Mouse (Mus musculus) activated CD4-positive, CD25-positive, alpha-beta regulatory T cell (primary cell): ENCODE results near the gene Cass4. TPM values are rescaled to one million over a fixed set of nuclear protein-coding genes. Genes with fewer than 3 reads are reported as not detected.

Source experiments
- polyA plus RNA-seq, 2 experiments: library from polyadenylated mRNA; unstranded; fragments of 100-300 nt; shearing (Covaris generic); gene quantifications; one replicate each; pipeline ENCODE4 v1.2.1; 2017

Cass4 gene
- polyA plus RNA-seq: 1 to 10 TPM; 2.9 to 9.8 TPM

DNA sequence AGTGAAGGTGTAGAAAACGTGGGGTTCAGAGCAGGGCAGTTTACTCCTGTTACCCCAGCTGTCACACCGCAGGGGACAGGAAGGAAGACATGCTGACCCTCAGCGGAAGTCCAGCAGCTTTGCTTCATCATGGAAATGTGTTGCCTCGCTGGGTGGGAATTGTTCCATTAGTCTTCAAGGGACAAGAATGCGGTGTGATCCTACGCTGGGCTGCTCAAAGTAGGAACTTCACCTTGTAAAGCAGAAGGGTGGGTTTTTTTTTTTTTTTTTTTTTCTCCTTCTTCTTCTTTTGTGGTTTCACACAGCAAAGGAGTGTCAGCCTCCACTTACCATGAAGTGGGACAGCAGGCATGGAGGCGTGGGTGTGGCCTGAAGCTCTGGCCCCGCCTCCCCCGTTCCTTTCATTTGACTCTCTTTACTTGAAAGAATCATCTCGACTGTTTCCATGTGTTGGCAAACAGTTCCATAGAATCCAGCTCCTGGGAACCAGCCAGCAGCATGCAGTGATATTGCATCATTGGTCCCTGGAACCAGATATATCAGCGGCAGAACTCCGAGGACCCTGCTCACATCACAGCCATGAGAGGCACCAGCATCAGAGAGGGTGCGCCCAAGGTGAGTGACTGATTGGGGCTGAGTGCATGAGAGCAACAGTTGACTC, at the start of gene Cass4:
Cass4 (plus strand) TSS at position 404 of the 661 bp plus-strand sequence.

DNA sequence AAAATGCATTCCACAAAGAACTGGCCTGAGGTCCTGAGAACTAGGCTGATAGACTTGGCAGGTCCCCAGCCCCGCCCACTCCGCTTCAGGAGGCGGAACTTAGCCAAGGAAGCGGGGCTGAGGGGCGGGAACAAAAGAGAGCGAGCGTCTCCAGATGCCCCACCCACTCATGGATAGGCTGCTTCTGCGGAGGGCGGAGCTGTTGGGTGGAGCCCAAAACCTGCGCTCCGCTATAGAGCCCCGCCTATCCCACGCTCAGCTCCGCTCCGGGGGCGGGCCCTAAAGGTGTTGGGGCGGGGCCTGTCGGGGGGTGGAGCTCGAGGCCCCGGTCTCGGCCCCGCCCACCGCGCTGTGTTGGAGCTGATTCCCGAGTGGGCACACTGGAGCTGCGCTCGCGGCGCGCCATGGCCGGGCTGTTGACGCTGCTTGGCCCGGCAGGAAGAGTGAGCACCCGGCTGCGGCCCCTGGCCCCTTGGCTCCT, 48.3 kb upstream of the Cass4 start, which contains the start of gene Fam210b:
Fam210b (plus strand) TSS at position 308 of the 481 bp plus-strand sequence.

DNA sequence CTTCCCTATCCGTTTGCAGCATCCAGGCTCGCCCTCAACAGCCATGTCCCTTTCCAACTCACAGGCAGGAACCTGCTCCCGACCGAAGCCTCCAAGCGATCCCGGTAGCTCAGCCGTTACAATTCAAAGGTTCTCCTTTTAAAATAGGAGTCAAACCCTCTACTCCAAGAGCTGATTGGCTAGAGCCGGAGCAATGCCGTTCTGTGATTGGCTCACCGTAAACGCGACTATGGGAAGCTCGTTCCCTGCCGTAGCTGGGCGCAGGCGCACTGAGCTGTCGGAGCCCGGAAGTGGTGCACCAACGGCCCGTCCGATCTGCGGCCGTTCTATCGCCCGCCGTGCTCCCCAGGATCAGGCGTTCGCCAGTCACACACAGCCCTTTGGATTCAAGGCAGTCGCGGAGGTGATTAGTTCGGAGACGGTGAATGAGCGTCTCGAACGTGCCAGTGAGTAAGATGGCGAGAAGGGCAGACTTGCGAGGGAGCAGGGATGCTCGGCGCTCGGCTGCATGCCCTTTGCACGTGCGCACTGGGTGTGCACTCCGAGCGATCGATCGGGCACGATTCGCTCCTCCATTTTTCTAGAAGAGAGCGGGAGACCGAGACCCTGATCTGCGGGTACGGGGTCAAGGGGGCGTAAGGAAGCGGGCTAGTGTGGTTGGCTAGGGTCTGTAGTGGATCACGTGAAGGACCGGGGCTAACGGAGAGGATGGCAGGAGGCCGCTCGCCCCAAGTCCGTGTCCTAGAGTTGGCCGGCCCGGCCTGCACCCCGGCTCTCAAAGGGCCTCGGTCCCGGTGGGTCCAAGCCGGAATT, 23.0 kb upstream of the Cass4 start, which contains the start of the genes Aurka and Cstf1:
Aurka (minus strand) TSS at position 125 of the 813 bp plus-strand sequence.
Cstf1 (plus strand) TSS at position 271 of the 813 bp plus-strand sequence.

DNA sequence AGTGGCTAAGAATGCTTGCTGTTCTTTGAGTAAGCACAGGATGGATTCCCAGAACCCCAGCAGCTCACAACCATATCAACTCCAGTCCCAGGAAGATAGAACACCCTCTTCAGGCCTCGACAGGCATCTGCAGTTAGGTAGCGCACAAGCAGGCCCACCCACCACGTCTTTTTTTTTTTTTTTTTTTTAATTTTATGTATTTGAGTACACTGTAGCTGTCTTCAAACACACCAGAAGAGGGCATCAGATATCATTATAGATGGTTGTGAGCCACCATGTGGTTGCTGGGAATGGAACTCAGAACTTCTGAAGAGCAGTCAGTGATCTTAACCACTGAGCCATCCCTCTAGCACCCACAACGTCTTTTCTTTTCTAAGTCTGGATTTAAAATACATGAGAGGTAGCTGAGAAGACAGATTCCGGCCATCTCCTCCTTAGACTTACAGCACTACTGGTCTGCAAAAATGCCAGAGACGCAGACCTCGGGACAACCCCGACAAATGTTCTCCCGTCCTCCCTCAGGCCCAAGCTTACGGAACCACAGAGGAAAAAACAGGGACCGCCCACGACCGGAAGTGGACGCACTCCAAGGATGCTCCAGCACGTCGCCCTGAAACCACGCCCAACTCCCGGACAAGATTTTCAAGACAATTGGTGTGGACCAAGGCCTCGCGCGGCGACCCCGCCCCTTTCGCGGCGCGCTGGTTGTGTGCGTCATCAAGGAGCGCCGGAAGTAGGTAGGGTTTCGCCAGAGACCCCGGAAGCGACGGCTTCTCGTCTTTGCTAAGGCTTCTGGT, 46.4 kb downstream of the Cass4 start, which contains the start of gene Rtf2:
Rtf2 (plus strand) TSS at position 714 of the 797 bp plus-strand sequence.

DNA sequence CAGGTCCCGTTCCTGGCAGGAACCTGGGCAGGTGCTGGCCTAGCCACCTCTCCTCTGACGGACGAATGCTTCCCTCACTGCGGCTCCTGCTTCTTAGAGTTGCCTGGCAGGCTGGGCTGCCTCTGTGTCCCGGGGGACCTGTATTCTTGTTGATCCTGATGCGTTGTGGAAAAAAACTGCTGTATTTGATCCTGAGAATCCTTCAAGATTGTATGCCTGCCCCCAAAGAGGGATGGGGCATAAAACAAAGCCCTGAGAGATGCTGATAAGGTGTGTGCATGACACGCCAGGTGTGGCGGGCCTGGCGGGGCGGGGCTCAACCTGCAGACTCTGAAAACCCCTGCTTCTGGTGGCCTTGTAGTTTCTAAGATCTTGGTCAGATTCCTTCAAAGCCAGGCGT, 64.9 kb downstream of the Cass4 start, which contains the start of gene Gcnt7:
Gcnt7 (minus strand) TSS at position 101 of the 400 bp plus-strand sequence.

DNA sequence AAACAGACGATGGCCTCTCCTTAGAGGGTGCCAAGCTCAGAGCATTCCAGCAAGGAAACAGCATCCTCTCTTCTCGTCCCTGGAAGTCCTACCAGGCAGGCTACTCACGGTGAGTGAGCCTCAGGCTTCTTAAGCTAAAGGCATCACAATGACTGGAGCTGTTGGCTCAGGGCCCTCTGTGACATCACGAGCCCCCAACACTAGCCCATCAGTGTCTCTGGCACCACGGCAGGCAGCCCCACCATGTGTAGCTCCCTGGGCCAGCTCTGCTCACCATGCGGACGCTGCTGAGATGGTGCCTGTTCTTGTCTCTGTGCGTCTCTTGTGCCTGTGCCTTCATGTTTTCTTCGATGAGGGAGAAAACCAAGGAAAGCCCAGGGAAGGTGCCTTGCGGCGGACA, 78.7 kb downstream of the Cass4 start, which contains the start of gene Fam209:
Fam209 (plus strand) TSS at position 203 of the 400 bp plus-strand sequence.

Other genes with a start within 250 kb of the Cass4 start
- under 1 TPM in 1 of 2 experiments, not detected in 1; 0.15 TPM for gene Mc3r, start 145.3 kb upstream of the Cass4 start, polyA plus RNA-seq
- 10 to 100 TPM; 11.8 to 17.6 TPM for gene Fam210b, start 48.2 kb upstream of the Cass4 start, polyA plus RNA-seq
- gene Aurka, start 23.3 kb upstream of the Cass4 start, polyA plus RNA-seq: 1 to 10 TPM; 9.5 to 9.7 TPM
- gene Cstf1, start 23.1 kb upstream of the Cass4 start, polyA plus RNA-seq: 10 to 100 TPM; 30.5 to 33.7 TPM
- gene Rtf2, start 46.8 kb downstream of the Cass4 start, polyA plus RNA-seq: 100 to 1,000 TPM; 123 to 138 TPM
- 1 to 10 TPM; 3.1 to 3.4 TPM for gene Gcnt7, start 64.8 kb downstream of the Cass4 start, polyA plus RNA-seq
- gene Fam209, start 78.7 kb downstream of the Cass4 start, polyA plus RNA-seq: 1 to 10 TPM; 1.1 to 1.4 TPM
- under 1 TPM in 1 of 2 experiments, not detected in 1; 0.26 TPM for gene Tfap2c, start 155.8 kb downstream of the Cass4 start, polyA plus RNA-seq